Mouse (Mus musculus) heart, adult 18-20 months (tissue): ENCODE measurements at regions not wholly inside any gene's neighbourhood (a gene's known extent, or its start where the extent isn't known, plus 50 kb on each side); places are given as distances from the start of the nearest gene placed in this dataset.
A peak's percentile ranks its signal among the peaks of the same experiment; 100 is the strongest.
"Not testable (repeated sequence)": the region's sequence is repeated elsewhere in the genome, so short reads cannot be mapped to it uniquely, and the experiment has no call there.

Source experiments
- DNase-seq, 2 experiments: peaks; one replicate each; pipeline ENCODE4 v3.0.0; 2021 to 2022; ENCODE audit warnings: mixed read lengths in 1 of 2

- no peak for DNase-seq
Observed at GRCm38 (mm10) chr11:22420003-22420723, 78.1 kb upstream of the Ehbp1 start.

DNA sequence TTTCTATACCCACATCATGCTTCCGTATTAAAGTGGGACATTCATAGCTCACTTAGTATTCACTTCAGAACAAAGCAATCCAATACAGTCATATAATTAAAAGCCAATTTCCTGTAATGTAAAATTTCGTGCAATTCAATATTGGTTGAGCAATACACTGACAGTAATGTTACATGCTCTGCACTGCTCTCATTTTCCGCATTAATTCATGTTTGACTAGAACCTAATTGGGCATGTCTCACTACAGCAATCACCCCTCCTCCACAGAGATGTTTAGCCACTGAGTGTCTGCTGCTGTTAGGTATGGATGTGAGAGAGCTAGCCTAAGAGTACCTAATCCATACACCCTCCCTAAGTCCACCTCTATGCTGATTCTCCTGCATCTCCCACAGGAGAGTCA lies 79.7 kb upstream of the Ehbp1 start:
- no peak for DNase-seq

DNA sequence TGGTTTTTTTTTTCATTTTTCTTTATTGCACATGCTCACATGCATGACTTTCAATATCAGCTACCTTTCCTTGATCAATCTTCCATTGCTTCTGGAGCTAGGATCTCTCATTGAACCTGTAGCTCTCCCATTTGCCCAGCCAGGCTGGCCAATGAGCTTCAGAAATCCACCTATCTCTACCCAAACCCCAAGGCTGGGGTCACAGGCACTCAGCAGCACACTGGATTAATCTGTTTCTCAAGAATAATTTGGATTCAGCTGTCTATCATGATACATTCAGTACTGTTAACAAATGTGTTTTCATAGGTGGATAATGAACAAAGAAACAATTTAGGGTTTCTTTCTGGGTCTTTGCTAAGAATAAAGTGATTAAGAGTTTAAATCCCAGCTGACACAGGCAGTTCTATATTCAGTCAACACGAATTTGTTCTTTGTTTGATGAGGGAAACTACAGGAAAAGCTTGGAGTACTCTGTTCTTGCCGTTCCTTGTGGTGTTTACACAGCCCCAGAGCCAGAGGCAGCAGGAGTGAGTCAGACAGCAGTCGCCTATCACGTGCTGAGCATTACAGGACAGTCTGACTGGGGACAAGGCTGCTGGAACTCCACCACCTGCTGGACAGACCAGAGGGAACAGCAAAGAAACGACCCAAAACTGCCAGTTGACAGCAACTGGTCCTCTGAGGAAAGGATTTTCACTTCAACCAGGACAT lies 74.6 kb upstream of the Tmem17 start:
- peak; percentile 79 to 89 for DNase-seq

GRCm38 (mm10) chr11:22437851-22438215 lies 74.1 kb upstream of the Tmem17 start:
- DNase-seq: peak; percentile 41 to 56

GRCm38 (mm10) chr11:22438441-22439066 lies 73.3 kb upstream of the Tmem17 start:
- DNase-seq: peak; percentile 34 to 44

DNA sequence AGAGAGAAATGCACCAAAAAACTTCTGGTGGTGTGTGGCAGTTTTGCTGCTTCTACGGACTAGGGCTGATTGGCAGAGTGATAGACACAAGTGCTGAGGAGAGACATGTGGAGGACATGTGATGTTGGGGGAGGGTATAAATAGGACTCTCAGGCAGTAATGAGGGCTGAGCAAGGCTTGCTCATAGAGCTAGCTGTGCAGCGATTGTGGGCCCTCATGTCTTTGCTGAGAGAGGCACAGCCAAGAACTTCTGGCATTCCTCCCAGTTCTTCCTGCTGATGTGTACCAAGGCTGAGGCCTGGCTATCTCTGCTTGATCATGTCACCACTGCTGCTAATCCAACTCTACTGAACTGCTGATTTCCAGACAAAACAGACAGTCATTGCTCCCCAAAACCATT lies 71.4 kb upstream of the Tmem17 start:
- DNase-seq: peak; percentile 62 to 69

- DNase-seq: no peak
Observed at GRCm38 (mm10) chr11:22453161-22453560, 58.7 kb upstream of the Tmem17 start.

- DNase-seq: no peak
Observed at GRCm38 (mm10) chr11:22456286-22456685, 55.6 kb upstream of the Tmem17 start.

GRCm38 (mm10) chr11:22457220-22457619 lies 54.7 kb upstream of the Tmem17 start:
- DNase-seq: peak; percentile 25 to 28

DNA sequence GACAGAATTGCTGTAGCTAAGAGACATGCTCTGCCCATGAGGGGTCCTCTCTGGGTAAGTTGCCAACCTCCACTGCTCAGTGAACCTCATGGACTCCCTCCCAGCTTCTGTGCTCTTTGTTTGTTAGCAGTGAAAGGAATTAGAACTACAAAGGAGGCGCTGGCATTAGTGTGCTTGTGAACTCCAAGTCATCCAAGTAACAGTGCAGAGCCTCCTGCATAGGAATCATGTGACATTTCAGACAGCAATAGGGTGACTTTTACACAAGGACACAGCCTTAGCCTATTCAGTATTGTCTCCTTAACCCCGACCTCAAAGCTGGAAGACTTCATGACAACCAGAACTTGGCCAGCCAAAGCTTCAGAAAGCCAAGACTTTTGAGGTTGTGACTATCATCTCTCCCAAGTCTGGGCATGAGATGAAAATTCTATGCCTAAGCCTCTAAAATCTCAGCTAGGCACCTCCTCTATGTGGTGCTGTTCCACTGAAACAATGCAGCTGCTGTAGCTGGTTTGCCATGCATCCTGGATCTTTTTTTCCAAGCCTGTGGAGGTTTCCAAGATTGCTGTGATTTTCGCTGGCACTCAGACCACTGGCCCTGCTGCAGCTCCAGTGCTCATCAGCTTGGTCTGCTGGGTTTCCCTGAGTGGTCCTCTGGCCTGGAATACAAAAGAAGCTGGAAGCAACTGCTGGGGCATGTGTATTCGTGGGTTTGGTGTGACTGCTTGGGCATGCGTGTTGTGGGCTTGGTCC lies 52.8 kb upstream of the Tmem17 start:
- DNase-seq: peak in 1 of 2 experiments; percentile 30

DNA sequence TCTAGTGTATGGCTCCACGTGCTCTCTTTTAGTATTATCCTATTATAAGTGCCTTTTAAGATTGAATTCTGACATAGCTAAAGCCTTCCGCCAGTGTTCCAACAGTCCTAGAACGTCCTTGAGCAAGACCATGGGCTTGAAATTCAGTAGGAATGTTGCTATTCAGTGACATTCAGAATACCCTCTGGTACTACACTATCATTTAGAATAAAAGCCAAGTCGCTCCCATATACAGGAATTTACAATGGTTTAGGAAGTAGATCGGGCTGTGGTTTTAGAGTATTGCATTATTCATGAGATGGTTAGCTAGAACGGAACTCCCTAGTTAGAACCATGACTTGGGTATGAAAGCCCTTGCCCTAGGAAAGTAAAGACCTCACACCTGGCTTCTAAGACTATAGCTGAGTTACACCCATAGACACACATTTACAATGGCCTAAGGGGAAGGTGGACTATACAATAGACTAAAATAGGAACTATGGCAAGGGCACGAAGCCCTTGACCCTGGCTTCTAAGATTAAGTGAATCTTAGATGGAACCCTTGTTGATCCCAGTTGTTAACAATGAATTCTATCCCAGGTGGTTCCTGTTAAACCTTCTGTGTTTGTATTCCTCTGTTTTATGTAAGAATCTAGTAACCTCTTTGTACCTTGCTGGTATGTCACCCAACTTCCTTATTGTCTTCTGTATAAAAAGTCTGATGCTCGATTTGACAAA lies 50.7 kb upstream of the Tmem17 start:
- DNase-seq: not testable (repeated sequence)
